Mouse (Mus musculus) mature B cell (primary cell): Measurements from ENCODE around the gene Pcsk5.

Source experiments
- in situ Hi-C: fragments of 300-500 bp; cut with MboI; formaldehyde crosslinking; loops from 2 replicates; pipeline ENCODE4 v1.14.3; 2019

The Pcsk5 gene

DNA sequence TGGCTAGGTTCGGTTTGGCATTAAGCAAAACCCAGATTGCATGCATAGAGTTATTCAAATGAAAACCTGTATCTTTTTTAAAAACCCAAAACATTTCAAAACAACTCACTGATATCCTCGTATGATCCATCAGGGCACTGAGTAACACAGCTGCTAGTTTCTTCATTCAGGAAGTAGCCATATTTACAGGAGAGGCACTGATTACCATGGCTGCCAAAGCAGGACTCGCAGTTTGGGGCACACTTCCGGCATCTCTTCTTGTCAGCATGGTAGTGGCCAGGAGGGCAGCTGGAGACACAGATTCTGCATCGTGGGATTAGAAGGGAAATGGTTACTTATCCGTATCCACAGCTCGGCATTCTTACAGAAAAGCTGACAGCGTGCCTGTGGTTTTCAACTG lies 265.1 kb downstream of the Pcsk5 start:
- in situ Hi-C loops = no loop called here

DNA sequence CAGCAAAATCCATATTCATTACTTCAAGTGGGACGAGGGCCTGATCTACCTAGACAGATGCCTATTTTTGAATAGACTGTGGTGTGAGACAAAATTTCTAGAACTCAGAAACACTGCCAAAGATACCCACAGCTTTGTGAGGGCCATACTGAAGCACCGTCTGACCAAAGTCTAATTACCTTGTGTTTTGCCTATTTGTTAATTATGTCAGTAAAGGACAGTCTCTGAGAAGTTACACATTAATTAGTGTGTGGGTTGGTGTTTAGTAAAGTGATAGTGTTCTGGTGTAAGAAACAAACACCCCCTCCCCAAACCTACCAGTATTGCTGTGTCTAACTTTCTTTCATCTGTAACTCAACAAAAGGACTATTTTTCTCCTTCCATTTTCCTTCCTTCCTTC lies 266.5 kb downstream of the Pcsk5 start:
- in situ Hi-C loops = no loop called here

DNA sequence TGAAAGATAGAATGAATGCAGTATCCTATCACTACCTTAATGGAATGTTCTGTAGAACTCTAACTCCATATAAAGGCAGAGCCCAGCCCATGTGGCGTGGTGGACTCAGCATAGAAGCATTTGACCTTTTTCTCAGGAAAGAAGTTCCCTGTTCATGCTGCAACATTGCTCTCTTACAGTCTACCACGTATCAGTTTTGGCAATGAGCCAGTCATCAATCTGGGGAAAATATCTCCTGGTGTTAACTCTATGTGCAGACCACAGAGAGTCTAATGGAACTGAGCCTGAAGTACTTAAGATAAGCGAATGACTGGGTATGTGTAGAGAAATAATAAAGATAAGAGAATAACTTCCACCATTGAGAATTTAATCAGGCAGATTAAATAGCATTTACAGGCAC lies 270.2 kb downstream of the Pcsk5 start:
- in situ Hi-C loops = no loop called here

DNA sequence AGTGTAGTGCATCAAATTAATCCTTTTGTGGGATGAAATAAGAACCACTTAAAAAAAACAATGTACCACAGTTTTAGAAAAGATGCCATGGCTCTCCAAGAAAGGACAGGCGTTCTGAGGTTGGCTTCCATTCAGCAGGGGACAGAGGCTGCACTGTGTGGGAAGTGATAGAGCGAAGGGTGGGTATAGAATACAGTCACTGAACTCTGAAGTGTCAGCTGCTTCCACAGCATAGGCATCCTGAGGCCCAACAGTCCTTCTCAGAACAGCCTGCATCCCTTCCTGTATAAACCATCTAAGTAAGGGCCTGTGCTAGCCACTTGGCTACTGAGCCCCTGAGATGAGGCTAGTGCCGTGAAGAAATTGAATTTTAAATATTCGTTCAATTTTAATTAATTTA lies 271.3 kb downstream of the Pcsk5 start:
- in situ Hi-C loops = no loop called here

DNA sequence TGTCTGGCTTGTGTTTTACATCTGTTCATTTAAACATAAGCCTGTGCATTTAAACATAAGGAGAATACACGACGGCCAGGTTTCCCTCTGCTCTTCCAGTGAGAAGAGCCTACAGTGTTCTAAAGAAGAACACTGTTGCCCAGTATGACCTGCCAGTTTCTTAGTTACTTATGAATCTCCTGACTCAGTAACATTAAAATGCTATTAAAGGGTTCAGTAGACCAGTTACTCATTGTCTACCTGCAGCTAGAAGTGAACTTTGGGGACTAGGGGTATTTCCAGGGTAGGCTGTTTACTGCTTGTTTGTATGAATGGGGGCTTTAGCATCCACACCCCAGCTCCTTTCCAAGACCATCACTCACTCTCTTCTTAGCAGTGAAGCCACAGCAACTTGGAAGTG lies 278.7 kb downstream of the Pcsk5 start:
- in situ Hi-C loops = no loop called here

DNA sequence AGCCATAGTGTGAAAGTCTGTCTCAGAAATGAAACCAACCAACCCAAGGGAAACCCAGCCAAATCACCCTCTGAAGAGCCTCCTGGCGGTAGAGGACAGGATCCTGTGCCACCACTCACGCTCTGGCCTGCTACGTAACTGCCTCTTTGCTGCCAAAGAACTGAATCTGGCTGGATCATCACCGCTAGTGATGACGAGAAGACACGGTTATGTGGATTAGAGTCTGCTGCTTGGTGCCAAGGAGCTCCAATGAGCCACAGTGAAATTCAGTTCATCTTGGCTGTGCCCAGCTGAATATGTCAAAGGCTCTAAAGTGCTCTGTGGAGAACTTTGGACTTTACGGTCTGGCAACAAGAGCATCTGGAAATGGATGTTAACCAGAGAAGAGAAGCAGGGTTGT lies 282.3 kb downstream of the Pcsk5 start:
- in situ Hi-C loops = no loop called here

DNA sequence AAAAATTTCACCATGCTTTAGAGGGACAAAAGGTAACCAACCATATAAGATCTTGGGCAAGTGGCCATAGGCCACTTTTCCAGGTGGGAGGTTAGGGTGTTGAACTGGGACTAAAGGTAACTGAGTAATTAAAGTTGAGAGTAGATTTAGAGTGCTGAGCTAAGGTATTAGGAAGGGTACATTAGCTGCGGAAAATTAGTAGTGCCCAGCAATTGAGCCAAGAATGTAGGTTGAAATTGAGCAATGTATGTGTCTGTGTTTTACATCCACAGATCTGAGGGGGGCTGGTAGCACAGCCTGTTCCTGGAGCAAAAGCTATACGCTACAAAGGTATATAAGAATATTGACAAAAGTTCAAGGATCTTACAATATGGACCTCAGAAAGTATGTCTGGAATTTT lies 282.9 kb downstream of the Pcsk5 start:
- in situ Hi-C loops = no loop called here

DNA sequence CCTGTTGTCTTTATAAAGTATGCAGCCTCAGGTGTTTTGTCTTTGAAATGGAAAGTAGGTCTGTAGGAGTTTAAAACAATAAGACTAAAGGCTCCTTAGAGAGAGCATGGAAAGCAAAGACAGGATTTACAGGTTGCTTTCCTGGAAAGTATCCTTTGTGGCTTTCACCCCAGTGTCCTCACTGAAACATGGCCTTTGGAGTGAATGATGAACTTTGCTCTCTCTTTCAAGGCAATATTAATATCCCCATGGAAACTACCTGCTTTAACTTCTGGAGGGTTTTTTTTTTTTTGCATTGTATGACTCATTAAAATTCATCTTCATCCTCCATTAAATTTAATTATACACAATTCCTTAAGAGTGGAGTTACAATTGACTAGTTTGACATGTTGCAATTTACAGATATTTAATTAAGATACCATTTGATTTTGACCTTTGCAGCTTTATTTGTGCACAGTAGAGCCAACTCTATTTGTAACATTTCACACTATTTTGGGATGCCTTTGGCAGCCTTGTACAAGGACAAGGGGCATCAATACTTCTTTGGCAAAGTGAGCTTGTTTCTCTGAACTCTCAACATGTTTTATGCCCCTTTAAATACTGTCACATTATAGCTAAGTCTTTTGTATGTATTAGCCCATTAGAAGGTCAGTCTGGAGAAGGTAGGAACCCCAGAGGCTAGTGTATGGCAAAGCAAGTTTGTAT lies 283.9 kb downstream of the Pcsk5 start:
- in situ Hi-C loops = no loop called here

DNA sequence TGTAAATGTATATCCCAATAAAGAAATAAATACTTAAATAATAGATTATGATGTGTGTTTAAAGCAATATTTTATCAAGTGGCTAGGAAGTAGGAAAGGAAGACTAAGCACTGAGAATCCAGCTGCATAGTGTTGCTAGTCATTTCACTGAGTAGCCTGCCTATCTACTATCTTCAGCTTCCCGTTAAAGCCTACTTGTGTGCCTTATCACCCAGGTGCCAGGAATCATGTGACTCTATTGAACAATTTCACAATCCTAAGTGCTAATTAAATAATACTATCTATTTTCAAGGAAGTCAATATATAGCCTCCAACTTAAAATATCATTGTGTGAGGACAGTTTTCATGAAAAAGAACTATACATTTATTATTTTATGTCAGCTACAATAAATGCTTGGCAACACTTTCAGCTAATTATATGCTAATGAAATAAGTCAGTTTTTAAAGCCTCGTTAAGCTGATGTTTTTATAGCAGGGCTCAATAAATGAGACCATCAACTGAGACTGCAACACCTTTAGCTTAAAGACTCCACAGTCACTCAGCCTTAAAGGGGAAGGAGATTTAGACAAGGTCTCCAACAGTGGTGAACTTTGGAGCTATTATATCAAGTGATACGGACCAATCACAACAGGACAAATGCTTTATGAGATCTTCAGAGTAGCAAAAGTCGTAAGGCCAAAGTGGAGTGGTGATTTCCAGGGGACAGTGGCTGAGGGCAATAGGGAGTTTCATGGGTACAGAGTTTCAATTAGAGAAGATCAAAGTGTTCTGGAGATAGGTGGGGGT lies 308.5 kb downstream of the Pcsk5 start:
- in situ Hi-C loops = no loop called here

DNA sequence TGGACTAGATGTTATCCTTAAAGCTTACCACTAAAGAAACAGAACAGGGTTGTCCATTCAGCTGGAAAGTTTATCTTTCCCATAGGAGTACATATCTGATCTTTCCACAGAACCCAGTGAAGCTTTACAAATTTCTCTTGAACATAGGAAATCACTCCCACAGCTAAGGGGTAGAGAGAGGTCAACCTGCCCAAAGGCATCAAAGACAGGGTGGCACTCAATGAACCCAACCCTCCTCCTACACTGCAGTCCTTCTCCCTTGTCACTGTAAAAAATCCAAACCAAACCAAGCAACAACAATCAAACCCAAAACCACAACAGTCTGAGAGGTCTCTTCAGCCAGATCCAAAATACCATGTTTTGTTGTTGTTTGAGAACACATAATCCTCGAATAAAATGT lies 311.9 kb downstream of the Pcsk5 start:
- in situ Hi-C loops = no loop called here

DNA sequence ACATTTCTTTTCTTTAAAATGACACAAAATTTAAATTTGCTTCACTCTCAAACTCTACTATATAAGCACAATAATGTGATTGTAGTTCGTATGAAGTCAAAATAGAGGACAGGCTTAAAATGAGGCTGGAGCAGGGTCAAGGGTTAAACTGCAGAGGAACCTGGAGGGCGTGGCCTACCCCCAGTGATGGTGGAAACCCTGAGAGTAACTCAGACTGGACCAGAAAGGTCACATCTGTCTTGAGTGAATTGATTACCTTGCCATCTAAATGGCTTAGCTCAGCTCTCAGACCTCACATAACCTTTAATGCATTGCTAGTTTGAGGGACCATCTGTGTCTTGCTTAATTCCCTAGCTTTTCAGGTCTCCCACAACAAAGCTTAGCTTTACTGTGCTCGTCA lies 323.0 kb downstream of the Pcsk5 start:
- in situ Hi-C loops = no loop called here

DNA sequence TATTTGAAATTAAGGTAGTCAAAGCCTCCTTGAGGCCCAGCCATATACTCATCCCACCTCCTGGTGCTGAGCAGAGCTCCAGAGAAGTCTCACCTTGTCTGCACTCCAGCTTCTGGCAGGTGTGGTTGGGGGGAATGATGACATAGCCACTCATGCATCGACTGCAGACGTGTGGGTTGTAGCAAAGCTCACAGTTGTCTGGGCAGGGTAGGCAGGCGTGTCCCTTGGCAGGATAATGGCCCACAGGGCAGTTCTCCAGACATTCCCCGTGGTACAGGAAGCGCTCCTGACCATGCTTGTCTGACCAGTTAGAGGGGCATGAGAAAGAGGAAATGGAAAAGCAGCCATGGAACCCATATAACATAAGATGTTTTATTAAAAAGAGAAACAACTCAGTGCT lies 326.1 kb downstream of the Pcsk5 start:
- in situ Hi-C loops = no loop called here

DNA sequence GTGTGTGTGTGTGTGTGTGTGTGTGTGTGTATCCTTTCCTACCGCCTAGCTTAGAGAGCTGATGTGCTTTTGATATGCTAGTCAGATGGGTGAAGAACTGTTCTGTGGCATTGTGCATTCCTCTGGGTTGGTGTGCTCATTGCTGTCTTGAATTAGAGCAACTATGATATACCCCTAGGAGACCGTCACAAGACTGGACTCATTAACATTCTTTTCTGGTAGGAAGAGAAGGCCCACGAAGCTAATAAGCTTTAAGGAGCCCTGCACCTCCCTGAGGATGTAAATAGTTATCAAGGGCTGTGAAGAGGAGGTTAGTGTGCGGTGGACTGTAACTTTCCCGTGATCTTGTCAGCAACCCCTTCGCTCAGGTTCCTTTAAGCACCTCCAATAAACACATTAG lies 333.2 kb downstream of the Pcsk5 start:
- in situ Hi-C loops = no loop called here

DNA sequence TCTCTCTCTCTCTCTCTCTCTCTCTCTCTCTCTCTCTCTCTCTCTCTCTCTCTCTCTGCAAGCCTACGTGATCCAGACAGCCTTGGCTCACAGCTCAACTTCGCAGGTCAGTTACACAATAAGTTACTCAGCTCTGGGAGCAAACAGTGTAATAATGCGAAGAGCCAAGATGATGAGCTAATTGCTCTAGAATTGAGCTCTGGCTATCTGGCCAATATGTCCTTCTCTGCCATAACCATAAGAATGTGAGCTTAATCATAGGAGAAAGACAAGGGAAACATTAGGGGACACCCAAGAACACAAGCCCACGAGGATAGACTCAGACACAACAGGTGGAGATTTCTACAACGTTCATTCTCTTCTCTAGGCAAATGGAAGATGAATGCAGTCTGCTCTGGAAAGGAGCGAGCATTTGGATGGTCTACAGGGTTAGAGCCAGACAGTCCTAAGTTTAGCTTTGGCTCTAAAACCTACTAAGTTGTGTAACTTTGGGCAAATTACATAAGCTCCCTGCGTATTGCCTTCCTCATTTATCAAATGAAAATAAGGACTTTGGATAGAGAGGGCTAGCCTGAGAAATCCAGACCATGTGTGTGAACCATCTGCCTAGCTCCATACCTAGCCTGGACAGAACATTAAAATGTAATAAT lies 338.7 kb downstream of the Pcsk5 start:
- in situ Hi-C loops = no loop called here

DNA sequence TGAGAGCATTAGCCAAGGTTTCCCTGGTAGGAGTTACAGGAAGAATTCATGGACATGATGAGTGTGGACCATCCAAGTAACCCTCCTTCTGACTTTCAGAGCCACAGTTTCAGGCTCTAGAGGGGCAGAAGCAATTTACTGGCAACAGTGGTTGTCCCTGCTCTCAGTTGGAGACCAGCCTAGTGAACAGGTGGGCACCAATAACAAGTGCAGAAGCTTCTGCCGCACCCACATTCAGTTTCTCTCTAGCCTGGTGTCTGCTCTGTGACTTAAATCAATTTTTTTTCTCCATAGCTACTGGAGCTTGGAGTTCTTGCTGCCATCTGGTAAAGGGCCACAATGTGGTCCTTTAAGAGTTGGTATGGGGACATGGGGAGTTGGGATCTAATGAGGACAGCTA lies 341.3 kb downstream of the Pcsk5 start:
- in situ Hi-C loops = no loop called here

DNA sequence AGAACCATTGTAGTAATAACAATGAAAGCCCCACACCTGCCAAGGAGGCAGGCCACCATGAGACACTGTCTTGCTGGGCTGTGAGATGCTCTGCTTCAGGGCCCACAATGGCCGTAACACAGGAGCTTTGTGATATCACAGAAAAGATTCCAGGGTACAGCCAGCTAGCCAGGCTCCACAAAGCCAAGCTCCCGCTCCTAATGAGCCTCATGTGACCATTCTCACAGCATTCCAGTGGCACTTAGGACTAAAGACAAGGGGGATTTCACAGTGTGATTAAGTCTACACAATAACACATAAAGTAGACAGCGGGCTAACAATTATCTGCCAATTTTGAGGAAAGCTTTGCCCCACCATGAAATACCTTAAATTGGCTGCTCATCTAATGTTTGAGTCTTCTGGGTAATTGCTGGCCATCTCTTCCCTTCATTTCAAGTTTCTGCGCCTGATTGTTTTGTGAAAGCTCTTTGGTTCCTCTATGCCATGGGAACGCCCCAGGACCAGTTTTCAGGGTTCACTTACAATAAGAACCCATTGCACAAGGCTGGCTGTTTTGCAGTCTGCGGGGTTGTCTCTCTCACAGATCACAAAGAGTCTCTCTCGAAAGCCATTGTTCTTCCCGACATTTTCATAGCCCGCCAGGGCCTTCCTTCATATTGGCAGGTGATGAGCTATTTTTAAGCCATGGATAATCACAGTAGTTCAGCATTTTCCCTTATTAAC lies 345.4 kb downstream of the Pcsk5 start:
- in situ Hi-C loops = no loop called here

DNA sequence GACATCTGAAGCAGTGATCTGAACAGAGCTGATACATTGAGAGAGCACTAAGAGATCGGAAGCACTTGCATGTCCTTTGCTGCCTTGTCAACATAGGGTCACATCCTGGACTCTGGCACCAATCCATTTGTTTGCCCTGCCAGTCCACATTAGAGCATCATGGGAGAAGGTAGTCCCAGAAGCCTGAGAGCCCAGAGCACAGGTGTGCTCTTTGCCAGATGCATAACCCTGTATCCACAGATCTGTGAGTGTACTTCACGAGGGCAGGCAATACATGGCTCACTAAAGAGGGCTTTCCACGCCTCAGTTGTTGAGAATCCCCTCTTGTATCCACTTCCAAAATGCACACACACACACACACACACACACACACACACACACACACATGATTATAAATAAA lies 346.1 kb downstream of the Pcsk5 start:
- in situ Hi-C loops = no loop called here

DNA sequence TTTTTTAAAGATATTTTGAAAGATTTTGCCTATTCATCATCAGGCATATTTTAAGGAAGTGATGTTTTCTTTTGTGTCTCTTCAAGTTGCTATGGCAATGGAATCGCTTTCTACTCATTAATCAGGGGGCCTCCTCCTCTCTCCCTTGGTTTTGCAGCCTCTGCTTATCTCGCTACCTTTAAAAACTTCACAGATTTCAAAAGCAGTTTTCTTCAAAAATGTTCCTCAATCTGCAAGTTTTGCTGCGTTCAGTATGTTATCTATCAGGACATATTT lies 347.6 kb downstream of the Pcsk5 start:
- in situ Hi-C loops = no loop called here

DNA sequence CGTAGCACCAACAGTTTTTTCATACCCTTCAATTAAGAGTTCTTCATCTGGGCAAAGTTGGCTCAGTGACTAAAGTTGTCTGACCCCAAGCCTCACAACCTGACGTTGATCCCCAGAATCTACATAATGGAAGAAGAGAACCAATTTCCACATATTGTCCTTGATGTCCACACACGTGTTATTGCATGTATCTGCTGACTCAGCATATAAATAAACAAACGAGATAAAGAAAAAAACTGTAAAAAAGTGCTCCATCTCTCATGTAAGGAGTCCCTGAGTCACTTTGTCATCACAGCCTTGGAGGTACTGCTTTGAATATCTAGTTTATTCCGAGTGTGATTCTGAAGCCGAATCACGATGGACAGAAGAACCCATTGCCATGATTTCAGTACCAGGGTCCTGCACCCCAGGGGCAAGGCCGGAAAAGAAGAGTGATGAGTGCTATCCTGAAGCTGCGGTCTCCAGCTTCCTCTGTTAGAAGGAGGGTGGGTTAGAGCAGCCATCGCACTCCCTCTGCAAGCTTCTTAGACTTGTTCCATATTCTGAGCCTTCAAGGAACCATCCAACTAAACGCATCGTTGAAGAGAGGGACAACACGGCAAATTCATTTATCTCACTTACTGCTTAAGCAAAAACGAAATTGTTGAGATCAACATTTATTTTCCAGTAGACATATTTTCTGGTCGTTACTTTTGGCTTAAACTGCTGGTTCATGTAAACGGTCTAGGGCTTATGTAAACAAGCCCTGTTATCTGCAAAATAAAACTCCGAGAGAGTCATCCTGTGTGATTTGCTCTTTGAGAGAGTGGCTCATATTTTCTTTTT lies 348.2 kb downstream of the Pcsk5 start:
- in situ Hi-C loops = no loop called here

DNA sequence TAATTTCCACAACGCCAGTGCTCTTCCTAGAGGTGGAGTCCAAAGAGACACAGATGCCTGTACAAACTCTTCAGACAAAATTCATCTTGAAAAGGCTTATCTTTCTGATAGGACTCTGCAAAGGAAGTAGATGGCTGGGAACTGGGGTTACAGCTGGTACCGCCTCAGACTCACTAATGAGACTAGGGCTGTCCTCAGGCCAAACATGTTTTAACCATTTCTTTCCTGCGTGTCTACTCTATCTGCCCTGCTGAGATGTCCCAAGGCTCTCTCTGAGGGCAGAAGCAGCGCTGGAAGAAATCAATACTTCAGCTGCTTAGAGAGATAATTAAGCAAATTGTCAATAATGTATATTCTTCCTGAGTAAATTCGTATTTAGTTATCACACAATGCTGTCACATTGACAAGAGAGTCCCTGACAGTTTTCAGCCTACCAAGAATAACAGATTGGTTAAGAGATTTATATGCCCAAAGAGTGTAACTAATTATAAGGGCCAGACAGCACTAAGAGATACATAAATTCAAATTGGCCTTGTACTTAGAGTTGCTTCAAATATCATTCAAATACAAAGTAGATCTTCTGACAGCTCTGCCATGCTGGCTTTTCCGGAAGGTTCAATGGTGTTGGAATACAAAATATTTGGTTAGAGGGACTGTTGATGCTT lies 355.2 kb downstream of the Pcsk5 start:
- in situ Hi-C loops = no loop called here

DNA sequence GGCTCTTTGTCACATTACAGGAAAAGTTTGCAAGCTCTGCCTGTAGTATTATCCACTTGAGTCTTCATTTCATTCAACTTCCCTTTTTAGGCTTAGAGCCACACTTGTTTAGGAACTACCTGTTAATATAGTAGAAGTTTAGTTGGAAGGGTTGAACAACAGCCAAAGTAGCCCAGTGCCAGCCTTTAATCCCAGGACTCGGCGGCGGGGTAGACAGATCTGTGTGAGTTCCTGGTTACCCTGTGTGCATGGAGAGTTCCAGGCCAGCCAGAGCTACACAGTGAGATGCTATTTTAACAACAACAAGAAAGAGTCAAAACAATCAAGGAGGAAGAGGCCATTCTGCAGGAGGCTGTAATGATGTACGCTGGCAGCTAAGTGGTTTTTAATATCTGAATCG lies 358.0 kb downstream of the Pcsk5 start:
- in situ Hi-C loops = no loop called here
